Mouse (Mus musculus) WW6 (cell line): ENCODE results near the gene Fasn.
"Not testable (repeated sequence)": the region's sequence is repeated elsewhere in the genome, so short reads cannot be mapped to it uniquely, and the experiment has no call there.

ENCODE experiments used
- DNase-seq: peaks from one replicate; pipeline ENCODE4 v3.0.0-alpha.2; 2013; ENCODE audit warnings: low read depth, low spot score

The Fasn gene

DNA sequence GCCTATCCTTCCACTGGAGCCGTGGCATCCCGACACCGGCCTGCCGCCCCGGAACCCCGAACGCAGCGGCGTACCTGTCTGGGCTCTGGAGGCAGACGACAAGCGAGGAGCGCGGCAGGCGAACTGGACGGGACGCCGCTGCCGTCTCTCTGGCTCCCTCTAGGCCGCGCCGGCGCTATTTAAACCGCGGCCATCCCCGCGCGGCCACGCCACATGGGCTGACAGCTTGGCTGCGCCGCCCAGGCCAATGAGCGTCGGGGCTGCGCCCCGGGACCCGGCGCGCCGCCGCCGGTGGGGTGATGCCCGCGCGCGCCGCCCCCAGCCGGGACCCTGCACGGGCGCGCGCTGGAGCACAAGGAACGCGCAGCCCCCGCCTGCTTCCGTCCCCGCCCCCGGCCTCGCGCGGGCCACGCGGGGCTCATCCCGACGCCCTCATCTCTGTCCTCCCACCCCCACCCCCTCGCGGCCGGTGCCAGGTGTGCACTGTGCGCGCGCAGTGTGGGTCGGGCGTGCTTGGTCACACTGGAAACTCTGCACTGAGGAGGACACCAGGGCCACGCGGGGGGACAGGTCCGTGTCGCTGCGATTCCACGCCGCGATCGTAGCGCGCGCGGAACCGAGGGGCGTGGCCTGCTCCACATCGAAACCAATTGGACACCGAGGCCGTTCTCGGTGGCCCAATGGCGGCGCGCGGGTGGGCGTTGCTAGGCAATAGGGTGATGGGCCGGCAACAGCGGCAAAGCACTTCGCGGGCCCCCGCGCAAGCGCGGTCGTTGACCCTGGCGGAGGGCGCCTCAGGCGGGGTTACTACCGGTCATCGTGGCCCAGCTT, at the start of gene Fasn:
Fasn (minus strand) TSS at position 592 of the 831 bp plus-strand sequence.
- DNase-seq, result peak; percentile 93

- no peak for DNase-seq
Observed at GRCm38 (mm10) chr11:120873206-120873605, 48.9 kb upstream of the Fasn start.

DNA sequence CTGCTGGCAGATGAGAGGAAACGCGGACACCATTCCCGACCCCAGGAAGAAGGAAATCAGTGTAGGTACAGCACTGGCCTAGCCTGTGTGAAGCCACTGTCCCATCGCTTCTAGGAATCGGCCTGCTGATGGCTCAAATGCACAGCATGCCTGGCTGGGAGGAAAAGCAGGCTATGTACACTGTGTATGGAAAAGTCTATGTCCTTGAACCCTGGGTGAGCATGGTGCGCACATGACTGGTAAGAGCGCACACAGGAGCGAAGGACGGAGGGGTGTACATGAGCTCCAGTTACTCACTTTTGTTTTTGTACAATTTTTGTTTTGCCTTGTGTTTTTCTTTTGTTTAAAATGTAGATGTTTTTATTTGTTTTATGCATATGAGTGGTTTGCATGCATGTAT, 47.2 kb upstream of the Fasn start:
- no peak for DNase-seq

GRCm38 (mm10) chr11:120865816-120866215, 41.5 kb upstream of the Fasn start:
- no peak for DNase-seq

- no peak for DNase-seq
Observed at GRCm38 (mm10) chr11:120862819-120863218, 38.5 kb upstream of the Fasn start.

DNA sequence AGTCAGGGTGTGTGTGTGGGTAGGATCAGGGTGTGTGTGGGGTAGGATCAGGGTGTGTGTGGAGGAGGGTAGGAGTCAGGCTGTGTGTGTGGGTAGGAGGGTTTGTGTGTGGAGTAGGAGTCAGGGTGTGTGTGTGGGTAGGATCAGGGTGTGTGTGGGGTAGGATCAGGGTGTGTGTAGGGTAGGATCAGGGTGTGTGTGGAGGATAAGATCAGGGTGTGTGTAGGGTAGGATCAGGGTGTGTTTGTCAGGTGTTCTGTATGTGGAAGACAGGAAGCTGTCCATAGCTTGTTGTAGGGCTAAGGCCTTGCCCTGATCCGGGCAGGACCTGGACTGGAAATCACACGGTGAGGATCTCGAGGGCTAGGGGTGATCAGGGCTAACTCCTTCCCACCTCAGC, 31.6 kb upstream of the Fasn start:
- DNase-seq, result not testable (repeated sequence)

- no peak for DNase-seq
Observed at GRCm38 (mm10) chr11:120853788-120854187, 29.4 kb upstream of the Fasn start.

DNA sequence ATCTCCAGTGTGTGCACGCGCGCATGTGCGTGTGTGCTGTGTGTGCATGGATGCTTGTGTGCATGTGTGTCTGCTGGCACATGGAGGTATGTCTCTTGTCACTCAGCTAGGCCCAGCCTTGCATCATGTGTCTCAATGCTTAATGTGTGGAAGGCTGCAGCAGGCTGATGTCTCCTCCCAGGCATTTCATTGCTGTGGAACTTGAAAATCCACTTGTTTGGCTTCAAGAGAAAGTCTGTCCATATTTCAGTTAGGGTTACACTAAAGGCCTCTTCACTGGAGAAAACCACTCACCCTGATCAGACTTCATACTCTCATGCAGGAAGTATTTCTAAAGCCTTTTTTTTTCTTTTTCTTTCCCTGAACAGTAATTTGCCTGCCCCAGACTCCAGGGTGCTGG, 28.8 kb upstream of the Fasn start:
- DNase-seq, result no peak

GRCm38 (mm10) chr11:120852083-120852935, 28.0 kb upstream of the Fasn start:
- no peak for DNase-seq

DNA sequence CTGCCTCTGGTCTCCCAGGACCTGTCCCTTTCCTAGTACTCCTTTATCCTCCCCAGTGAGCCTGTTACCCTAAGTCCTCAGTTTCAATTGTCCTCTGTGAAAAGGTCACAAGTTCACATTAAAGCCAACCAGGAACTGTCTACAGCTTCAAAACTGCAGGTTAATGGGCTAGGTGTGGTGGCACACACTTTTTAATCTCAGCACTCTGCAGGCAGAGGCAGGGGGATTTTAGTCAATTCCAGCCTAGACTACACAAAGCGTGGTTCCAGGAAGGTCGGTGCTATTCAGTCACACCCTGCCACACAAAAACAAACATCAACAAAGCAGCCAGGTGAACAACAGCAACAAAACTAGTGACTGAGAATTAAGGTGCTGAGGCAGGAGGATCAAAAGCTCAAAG, 27.2 kb upstream of the Fasn start:
- no peak for DNase-seq

- peak; percentile 65 for DNase-seq
Observed at GRCm38 (mm10) chr11:120851132-120851531, 26.8 kb upstream of the Fasn start.

GRCm38 (mm10) chr11:120850331-120851030, 26.1 kb upstream of the Fasn start:
- DNase-seq, result no peak

DNA sequence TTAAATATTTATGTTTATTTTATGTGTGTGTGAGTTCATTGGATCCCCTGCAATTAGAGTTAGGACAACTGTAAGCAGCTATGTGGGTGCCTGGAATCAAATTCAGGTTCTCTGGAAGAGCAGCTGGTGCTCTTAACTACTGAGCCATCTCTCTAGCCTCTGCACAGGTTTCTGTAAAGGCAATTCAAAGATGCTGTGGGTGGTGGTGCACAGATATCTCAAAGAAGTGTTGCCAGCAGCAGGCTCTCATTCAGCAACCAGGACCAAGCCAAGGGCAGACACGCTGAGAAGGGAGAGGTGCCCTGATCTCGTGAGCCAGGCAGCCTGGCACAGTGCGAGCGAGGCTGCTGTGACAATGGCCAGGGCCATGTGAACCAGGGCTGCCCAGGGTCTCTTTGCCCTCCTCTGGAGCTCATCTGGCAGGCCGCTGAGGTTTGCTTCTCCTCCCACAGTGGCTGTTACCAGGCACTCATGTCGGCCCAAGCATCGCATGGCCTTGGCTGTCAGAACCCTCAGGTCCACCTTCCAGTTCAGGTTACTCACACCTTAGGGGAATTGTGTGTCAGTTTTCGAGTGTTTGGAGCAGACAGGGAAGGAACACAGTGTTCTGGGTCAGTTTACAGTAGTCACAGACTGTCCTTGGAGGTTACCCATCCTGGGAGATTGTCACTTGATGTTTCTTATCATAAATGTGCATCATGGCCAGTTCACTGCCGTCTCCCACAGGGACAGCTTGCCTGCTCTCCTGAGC, 22.6 kb upstream of the Fasn start:
- no peak for DNase-seq

- DNase-seq, result no peak
Observed at GRCm38 (mm10) chr11:120844329-120844728, 20.0 kb upstream of the Fasn start.

DNA sequence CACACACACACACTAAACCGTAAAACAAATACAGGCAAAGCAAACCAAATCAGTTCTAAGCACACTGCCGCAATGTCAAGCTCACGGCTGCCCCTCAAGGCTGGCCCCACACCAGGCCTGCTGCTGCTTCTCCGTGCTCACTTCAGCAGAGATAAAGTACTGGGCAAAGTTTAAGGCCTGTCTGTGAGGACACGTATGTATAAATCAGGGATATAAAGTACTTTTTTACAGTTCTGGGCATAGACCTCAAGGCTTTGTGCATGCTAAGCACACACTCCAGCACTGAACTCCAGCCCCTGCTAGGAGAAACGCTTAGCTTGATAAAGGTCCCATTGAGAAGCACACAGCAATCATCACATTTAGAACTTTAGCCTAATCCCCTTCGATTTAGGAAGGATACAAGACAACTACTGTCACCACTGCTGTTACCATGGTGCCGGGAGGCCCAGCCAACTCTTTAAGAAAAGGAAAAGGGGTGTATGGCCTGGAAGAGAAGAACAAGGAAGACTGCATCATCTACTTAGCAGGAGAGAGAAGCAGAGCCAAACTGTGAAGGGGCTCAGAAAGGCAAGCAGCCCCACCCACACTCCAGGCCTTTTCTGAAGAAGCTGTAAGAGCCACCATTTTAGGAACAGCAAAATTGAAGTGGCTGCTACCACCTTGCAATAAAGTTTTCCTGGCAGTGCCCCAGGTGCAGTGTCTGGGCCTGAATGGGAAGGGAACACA, 9.4 kb upstream of the Fasn start:
- DNase-seq, result no peak

- DNase-seq, result not testable (repeated sequence)
Observed at GRCm38 (mm10) chr11:120832962-120833361, 8.6 kb upstream of the Fasn start.

DNA sequence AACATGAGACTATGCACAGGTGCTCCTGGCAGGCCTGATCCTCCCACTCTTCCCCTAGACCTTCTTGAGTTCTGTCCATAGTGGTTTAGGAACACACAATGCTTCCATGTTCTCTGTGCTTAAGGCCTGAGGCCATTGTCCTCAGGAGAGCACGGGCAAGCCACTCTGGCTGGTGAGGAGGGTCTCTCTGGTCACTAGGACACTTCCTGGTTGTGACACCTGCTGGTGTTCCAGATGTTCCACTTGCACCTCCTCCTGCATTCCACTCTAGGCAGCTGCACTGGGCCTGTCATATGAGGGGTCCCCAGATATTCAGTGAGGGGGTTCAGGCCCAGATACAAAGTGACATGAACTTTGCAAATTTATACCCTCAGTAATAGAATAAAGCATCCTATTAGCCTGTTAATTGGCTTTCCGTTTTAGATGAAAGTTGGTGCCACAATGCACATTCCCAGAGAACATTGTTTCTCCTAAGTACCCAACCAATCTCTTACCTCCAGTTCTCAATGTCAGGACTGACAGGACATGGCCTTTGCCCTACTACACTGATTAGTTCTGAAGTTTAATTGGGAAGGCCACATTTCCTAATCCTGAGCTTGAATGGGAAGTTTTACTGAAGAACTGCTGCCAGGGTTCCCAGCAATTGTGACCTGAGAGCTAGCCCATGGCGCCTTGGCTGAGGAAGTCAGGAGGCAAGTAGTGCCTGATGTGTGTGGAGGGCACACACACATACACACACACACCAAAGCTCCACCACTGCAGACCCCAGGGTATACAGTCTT, 7.5 kb upstream of the Fasn start:
- DNase-seq, result no peak

DNA sequence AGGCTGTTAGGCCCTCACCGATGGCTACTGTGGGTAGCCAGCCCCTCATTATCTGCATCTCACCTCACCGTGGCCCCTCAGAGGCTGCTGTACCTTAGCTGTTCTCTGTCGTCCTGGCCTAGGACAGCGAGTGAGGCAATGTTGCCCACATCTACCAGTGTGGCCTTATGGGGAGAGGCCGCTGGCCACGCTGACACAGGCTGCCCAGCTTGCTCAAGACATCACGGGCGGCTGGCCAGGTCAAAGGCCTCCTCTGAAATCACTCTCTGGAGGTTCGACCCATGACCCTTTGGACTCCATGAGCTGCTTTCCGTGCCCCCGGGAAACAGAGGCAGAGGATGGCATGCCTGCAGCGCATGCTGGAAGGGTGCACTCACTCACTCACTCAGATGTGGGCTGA, 6.3 kb upstream of the Fasn start:
- no peak for DNase-seq

GRCm38 (mm10) chr11:120829757-120830532, 5.6 kb upstream of the Fasn start:
- no peak for DNase-seq
